Mouse (Mus musculus): ENCODE data around the gene Comtd1. TPM values are rescaled to one million over a fixed set of nuclear protein-coding genes. Genes with fewer than 3 reads are reported as not detected.

Gene Comtd1
- total RNA-seq (2021) = 10 to 100 TPM; 25.4 to 27.5 TPM
- long read RNA-seq, experiment 1, transcript Comtd1-202 (7 exons, 2,314 nt) = major isoform, 7 of 13 reads
- long read RNA-seq, experiment 1, partial matches to known transcripts = 4 of 13 reads
- long read RNA-seq, experiment 1, other reads (novel, unspliced or antisense) = 1 of 13 reads
- long read RNA-seq, experiment 2, transcript Comtd1-202 (7 exons, 2,314 nt) = major isoform, 13 of 27 reads
- long read RNA-seq, experiment 2, partial matches to known transcripts = 3 of 27 reads
- long read RNA-seq, experiment 2, other reads (novel, unspliced or antisense) = 7 of 27 reads

- peak within 1 kb of the TSS; percentile 93 for H3K4me3 ChIP-seq
- TF ChIP-seq CTCF (conservative IDR thresholded peaks at IDR 0.05) = peak; percentile 99
- DNase-seq (ENCODE audit: low spot score in 2 of 2) = peak; percentile 94 to 98
- H3K27ac ChIP-seq = peak within 1 kb of the TSS; percentile 88
Observed at GRCm38 (mm10) chr14:21848166-21849154, at the start of gene Comtd1. Gene Comtd1 (minus strand): TSS chr14:21848977.

GRCm38 (mm10) chr14:21892341-21892659 is 43.5 kb upstream of the Comtd1 start:
- no peak overlapping the region for H3K4me3 ChIP-seq
- DNase-seq (ENCODE audit: low spot score in 2 of 2) = no peak
- no peak overlapping the region for H3K27ac ChIP-seq
- TF ChIP-seq CTCF (conservative IDR thresholded peaks at IDR 0.05) = no peak

- no peak for DNase-seq (ENCODE audit: low spot score in 2 of 2)
- TF ChIP-seq CTCF (conservative IDR thresholded peaks at IDR 0.05) = no peak
- no peak overlapping the region for H3K27ac ChIP-seq
- no peak overlapping the region for H3K4me3 ChIP-seq
Observed at GRCm38 (mm10) chr14:21891581-21892340, 43.0 kb upstream of the Comtd1 start.

GRCm38 (mm10) chr14:21890430-21890829 is 41.7 kb upstream of the Comtd1 start:
- H3K27ac ChIP-seq = no peak overlapping the region
- no peak overlapping the region for H3K4me3 ChIP-seq
- TF ChIP-seq CTCF (conservative IDR thresholded peaks at IDR 0.05) = no peak
- no peak for DNase-seq (ENCODE audit: low spot score in 2 of 2)

GRCm38 (mm10) chr14:21866816-21867215 is 18.0 kb upstream of the Comtd1 start:
- DNase-seq (ENCODE audit: low spot score in 2 of 2) = no peak
- no peak overlapping the region for H3K4me3 ChIP-seq
- TF ChIP-seq CTCF (conservative IDR thresholded peaks at IDR 0.05) = no peak
- H3K27ac ChIP-seq = no peak overlapping the region

GRCm38 (mm10) chr14:21866291-21866690 is 17.5 kb upstream of the Comtd1 start:
- no peak for DNase-seq (ENCODE audit: low spot score in 2 of 2)
- H3K4me3 ChIP-seq = no peak overlapping the region
- H3K27ac ChIP-seq = no peak overlapping the region
- no peak for TF ChIP-seq CTCF (conservative IDR thresholded peaks at IDR 0.05)

GRCm38 (mm10) chr14:21856886-21857285 is 8.1 kb upstream of the Comtd1 start:
- Histone ChIP-seq H3K4me3 (no peak overlapping the region), H3K27ac (no peak overlapping the region)
- DNase-seq (ENCODE audit: low spot score in 2 of 2) = no peak
- TF ChIP-seq CTCF (conservative IDR thresholded peaks at IDR 0.05) = no peak

- DNase-seq (ENCODE audit: low spot score in 2 of 2) = no peak
- Histone ChIP-seq H3K4me3 (no peak overlapping the region), H3K27ac (no peak overlapping the region)
- no peak for TF ChIP-seq CTCF (conservative IDR thresholded peaks at IDR 0.05)
Observed at GRCm38 (mm10) chr14:21855961-21856360, 7.2 kb upstream of the Comtd1 start.

GRCm38 (mm10) chr14:21854271-21854670 is 5.5 kb upstream of the Comtd1 start:
- TF ChIP-seq CTCF (conservative IDR thresholded peaks at IDR 0.05) = no peak
- DNase-seq (ENCODE audit: low spot score in 2 of 2) = no peak
- Histone ChIP-seq H3K27ac (no peak overlapping the region), H3K4me3 (no peak overlapping the region)

GRCm38 (mm10) chr14:21853456-21854109 is 4.8 kb upstream of the Comtd1 start:
- peak; percentile 72 for TF ChIP-seq CTCF (conservative IDR thresholded peaks at IDR 0.05)
- DNase-seq (ENCODE audit: low spot score in 2 of 2) = peak; percentile 73 to 74
- H3K4me3 ChIP-seq = peak overlapping the region; percentile 10; the same call in 1 of the 2 replicates
- no peak overlapping the region for H3K27ac ChIP-seq

GRCm38 (mm10) chr14:21851996-21852791 is 3.4 kb upstream of the Comtd1 start:
- Histone ChIP-seq H3K27ac (peak overlapping the region; percentile 75), H3K4me3 (no peak overlapping the region)
- no peak for DNase-seq (ENCODE audit: low spot score in 2 of 2)
- no peak for TF ChIP-seq CTCF (conservative IDR thresholded peaks at IDR 0.05)

Measured in layer of hippocampus, adult 2 months (tissue).